Mouse (Mus musculus): Measurements from ENCODE around the gene Thsd4. TPM values are rescaled to one million over a fixed set of nuclear protein-coding genes. Genes with fewer than 3 reads are reported as not detected.
A peak's percentile ranks its signal among the peaks of the same experiment; 100 is the strongest.

The Thsd4 gene
- polyA plus RNA-seq, 1 experiment from 2014 or later: 3.0 TPM

DNA sequence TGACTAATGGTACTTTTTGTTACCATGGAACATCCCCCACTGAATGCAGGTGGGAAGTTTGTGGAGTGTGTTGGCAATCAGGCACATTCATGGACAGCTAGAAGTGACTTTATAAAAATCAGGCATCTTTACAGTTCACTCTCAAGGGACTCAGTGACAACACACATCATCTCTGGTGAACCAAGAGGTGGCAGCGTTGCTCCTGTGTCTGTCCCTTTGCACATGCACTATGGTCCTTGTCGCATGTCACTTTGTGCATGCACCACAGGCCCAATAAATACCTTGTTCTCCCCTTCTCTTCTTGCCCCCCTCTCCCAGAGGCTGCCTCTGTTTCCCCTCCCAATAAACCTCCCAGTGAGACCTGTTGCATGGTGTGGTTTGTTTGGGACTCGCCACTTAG, 270.1 kb downstream of the Thsd4 start:
- DNase-seq (ENCODE audit: low spot score): peak; percentile 29
- Histone ChIP-seq H3K9ac (replicated peaks; ENCODE audit: low read length) (no peak overlapping the region), H3K36me3 (replicated peaks; ENCODE audit: control insufficient read depth, insufficient read depth, low read depth, low read length) (no peaks in the 10 kb centered on the region), H3K27me3 (ENCODE audit: control insufficient read depth, insufficient read depth, low read length) (no peaks in the 10 kb centered on the region), H3K9me3 (replicated peaks; ENCODE audit: control insufficient read depth, low read length) (no peaks in the 10 kb centered on the region), H3K4me2 (ENCODE audit: low read depth, low read length) (no peak overlapping the region), H3K4me3 (ENCODE audit: low read depth, low read length) (no peak overlapping the region), H3K27ac (replicated peaks; ENCODE audit: low read depth, low read length) (no peak overlapping the region), H3K4me1 (ENCODE audit: control insufficient read depth, insufficient read depth, low read length) (no peaks in the 10 kb centered on the region)
- no peak for ATAC-seq (replicated peaks; ENCODE audit: insufficient number of reproducible peaks, low FRiP score, low TSS enrichment, low read depth)
- 63% methylated on average over 3 of the region's 3 CpGs for WGBS

DNA sequence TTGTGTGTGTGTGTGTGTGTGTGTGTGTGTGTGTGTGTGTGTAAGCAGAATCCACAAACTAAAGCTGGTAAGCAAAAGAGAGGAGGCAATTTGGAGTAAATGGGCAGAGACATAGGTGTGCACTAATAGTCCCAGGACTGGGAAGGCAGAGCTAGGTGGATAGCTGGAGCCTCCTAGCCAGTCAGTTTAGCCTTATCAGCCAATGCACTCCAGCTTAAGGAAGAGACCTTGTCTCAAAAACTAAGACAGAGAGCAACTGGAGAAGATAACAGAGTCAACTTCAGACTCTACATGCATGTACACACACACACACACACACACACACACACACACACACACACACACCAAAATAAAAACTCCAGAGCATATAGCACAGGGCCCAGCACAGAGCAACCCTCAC, 271.4 kb downstream of the Thsd4 start:
- Histone ChIP-seq H3K4me1 (ENCODE audit: control insufficient read depth, insufficient read depth, low read length) (no peaks in the 10 kb centered on the region), H3K9me3 (replicated peaks; ENCODE audit: control insufficient read depth, low read length) (no peaks in the 10 kb centered on the region), H3K4me3 (ENCODE audit: low read depth, low read length) (no peak overlapping the region), H3K4me2 (ENCODE audit: low read depth, low read length) (no peak overlapping the region), H3K27ac (replicated peaks; ENCODE audit: low read depth, low read length) (no peak overlapping the region), H3K9ac (replicated peaks; ENCODE audit: low read length) (no peak overlapping the region), H3K27me3 (ENCODE audit: control insufficient read depth, insufficient read depth, low read length) (no peaks in the 10 kb centered on the region), H3K36me3 (replicated peaks; ENCODE audit: control insufficient read depth, insufficient read depth, low read depth, low read length) (no peaks in the 10 kb centered on the region)
- DNase-seq (ENCODE audit: low spot score) (no peak), ATAC-seq (replicated peaks; ENCODE audit: insufficient number of reproducible peaks, low FRiP score, low TSS enrichment, low read depth) (no peak)

DNA sequence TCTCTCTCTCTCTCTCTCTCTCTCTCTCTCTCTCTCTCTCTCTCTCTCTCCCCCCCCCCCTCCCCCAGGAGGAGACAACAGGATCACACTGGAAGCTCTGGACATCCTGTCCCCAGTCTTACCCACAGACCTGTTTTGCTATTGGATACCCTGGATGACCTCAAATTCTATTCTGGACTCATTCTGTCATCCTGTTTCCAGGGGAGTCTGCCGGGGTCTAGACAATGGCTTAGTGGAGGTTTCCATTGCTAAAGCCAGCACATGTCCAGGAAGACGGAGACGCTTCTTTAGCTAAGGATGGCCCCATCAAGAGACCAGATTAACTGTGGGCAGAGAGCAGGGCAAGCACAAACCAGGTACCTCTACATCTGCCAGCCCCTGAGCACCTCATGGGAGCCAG, 273.8 kb downstream of the Thsd4 start:
- ATAC-seq (replicated peaks; ENCODE audit: insufficient number of reproducible peaks, low FRiP score, low TSS enrichment, low read depth) (no peak), DNase-seq (ENCODE audit: low spot score) (no peak)
- Histone ChIP-seq H3K9ac (replicated peaks; ENCODE audit: low read length) (no peak overlapping the region), H3K36me3 (replicated peaks; ENCODE audit: control insufficient read depth, insufficient read depth, low read depth, low read length) (no peaks in the 10 kb centered on the region), H3K4me1 (ENCODE audit: control insufficient read depth, insufficient read depth, low read length) (no peaks in the 10 kb centered on the region), H3K9me3 (replicated peaks; ENCODE audit: control insufficient read depth, low read length) (no peaks in the 10 kb centered on the region), H3K4me2 (ENCODE audit: low read depth, low read length) (no peak overlapping the region), H3K27me3 (ENCODE audit: control insufficient read depth, insufficient read depth, low read length) (no peaks in the 10 kb centered on the region), H3K27ac (replicated peaks; ENCODE audit: low read depth, low read length) (no peak overlapping the region), H3K4me3 (ENCODE audit: low read depth, low read length) (no peak overlapping the region)
- WGBS: 88% methylated on average over 3 of the region's 3 CpGs

DNA sequence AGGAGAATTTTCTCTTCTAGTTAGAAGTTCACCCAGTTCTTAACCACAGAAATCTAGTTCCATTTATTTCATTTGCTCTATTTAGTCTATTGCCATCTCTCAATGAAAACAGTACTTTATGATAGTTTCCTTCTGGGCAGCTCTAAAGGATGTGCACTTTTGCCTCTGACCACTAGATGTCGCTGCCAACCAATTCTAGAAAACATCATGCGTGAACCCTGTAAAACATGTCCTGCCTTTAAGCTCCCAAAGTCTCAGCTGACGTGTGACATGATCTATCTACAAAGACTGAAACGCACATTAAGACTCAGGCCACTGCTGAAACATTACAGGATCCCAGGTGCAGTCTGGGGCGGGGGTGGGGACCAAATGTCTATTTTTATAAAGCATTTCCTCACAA, 276.9 kb downstream of the Thsd4 start:
- ATAC-seq (replicated peaks; ENCODE audit: insufficient number of reproducible peaks, low FRiP score, low TSS enrichment, low read depth): no peak
- 3% methylated on average over 5 of the region's 5 CpGs for WGBS
- DNase-seq (ENCODE audit: low spot score): peak; percentile 84

DNA sequence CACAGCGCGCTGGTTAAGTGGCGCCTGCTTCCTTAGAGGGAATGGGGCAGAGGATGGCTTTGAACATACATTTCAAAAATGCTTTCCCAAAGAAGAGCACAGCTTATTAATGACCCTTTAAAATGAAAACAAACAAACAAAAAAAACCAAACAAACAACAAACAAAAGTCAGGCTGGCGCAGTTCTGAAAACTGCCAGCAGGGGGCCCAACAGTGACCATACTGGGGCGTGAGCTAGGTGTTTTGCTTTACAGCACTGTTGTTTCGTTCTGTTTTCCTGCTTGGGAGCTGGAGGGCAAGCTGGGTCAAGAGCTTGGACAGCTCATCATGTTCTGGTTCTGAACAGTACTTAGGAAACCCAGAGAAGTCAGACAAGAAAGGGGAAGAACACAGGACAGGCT, 278.3 kb downstream of the Thsd4 start:
- no peaks in the 10 kb centered on the region for H3K4me1 ChIP-seq (ENCODE audit: control insufficient read depth, insufficient read depth, low read length)
- ATAC-seq (replicated peaks; ENCODE audit: insufficient number of reproducible peaks, low FRiP score, low TSS enrichment, low read depth) (no peak), DNase-seq (ENCODE audit: low spot score) (peak; percentile 28)
- no peaks in the 10 kb centered on the region for H3K36me3 ChIP-seq (replicated peaks; ENCODE audit: control insufficient read depth, insufficient read depth, low read depth, low read length)
- 55% methylated on average over 6 of the region's 6 CpGs for WGBS
- no peak overlapping the region for H3K4me2 ChIP-seq (ENCODE audit: low read depth, low read length)
- no peaks in the 10 kb centered on the region for H3K9me3 ChIP-seq (replicated peaks; ENCODE audit: control insufficient read depth, low read length)
- no peaks in the 10 kb centered on the region for H3K27me3 ChIP-seq (ENCODE audit: control insufficient read depth, insufficient read depth, low read length)
- H3K9ac ChIP-seq (replicated peaks; ENCODE audit: low read length): no peak overlapping the region
- H3K27ac ChIP-seq (replicated peaks; ENCODE audit: low read depth, low read length): no peak overlapping the region
- H3K4me3 ChIP-seq (ENCODE audit: low read depth, low read length): no peak overlapping the region

More for the DNA sequence above, 276.9 kb downstream of the Thsd4 start:
- Histone ChIP-seq H3K27me3 (ENCODE audit: control insufficient read depth, insufficient read depth, low read length) (no peaks in the 10 kb centered on the region), H3K9ac (replicated peaks; ENCODE audit: low read length) (no peak overlapping the region), H3K4me1 (ENCODE audit: control insufficient read depth, insufficient read depth, low read length) (no peaks in the 10 kb centered on the region), H3K36me3 (replicated peaks; ENCODE audit: control insufficient read depth, insufficient read depth, low read depth, low read length) (no peaks in the 10 kb centered on the region), H3K4me3 (ENCODE audit: low read depth, low read length) (no peak overlapping the region), H3K4me2 (ENCODE audit: low read depth, low read length) (no peak overlapping the region), H3K27ac (replicated peaks; ENCODE audit: low read depth, low read length) (no peak overlapping the region), H3K9me3 (replicated peaks; ENCODE audit: control insufficient read depth, low read length) (no peaks in the 10 kb centered on the region)

DNA sequence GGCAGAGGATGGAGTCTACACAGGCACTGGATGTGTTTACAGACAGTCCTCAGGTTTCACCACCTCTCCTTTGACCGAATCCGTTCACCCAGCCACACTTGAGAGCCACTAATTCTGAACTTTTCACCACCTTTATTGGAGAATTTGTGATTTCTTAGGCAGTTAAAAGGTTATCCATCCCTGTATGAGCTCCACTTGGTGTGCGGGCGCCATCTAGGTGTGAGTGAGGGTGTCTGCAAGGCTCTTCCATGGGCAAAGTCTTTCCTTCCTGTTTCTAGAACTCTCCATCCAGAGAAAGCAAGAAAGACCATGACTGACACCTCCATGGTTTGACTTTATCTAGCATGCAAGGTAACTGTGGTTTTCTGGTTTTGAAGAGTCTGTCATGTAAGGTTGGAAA, 284.2 kb downstream of the Thsd4 start:
- Histone ChIP-seq H3K9ac (replicated peaks; ENCODE audit: low read length) (no peak overlapping the region), H3K27me3 (ENCODE audit: control insufficient read depth, insufficient read depth, low read length) (no peaks in the 10 kb centered on the region), H3K9me3 (replicated peaks; ENCODE audit: control insufficient read depth, low read length) (no peaks in the 10 kb centered on the region), H3K4me2 (ENCODE audit: low read depth, low read length) (no peak overlapping the region), H3K4me3 (ENCODE audit: low read depth, low read length) (no peak overlapping the region), H3K27ac (replicated peaks; ENCODE audit: low read depth, low read length) (no peak overlapping the region), H3K36me3 (replicated peaks; ENCODE audit: control insufficient read depth, insufficient read depth, low read depth, low read length) (no peaks in the 10 kb centered on the region), H3K4me1 (ENCODE audit: control insufficient read depth, insufficient read depth, low read length) (peaks cover 2% of the 10 kb centered on the region; the same call in 1 of the 2 replicates)
- DNase-seq (ENCODE audit: low spot score) (peak; percentile 71), ATAC-seq (replicated peaks; ENCODE audit: insufficient number of reproducible peaks, low FRiP score, low TSS enrichment, low read depth) (no peak)
- WGBS: 34% methylated on average over 4 of the region's 4 CpGs

DNA sequence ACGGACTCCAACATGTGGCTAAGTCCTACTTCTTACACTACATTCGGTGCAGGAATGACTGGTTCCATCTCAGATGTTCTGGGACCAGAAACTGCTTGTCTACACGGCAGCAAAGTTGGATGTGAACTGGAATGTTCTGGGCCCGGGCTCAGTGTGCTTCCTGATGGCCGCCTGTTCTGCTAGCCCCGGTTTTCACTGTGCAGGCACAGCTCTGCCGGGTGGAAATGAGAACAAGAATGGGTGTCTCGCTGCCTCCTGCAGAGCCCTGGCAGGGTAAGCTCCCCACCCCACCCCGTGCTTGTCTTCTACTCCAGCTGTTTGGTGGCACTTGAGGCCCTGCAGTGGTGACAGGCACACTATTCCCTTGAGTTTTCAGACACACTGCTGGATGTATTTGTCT, 285.7 kb downstream of the Thsd4 start:
- Histone ChIP-seq H3K4me2 (ENCODE audit: low read depth, low read length) (no peak overlapping the region), H3K4me3 (ENCODE audit: low read depth, low read length) (no peak overlapping the region), H3K4me1 (ENCODE audit: control insufficient read depth, insufficient read depth, low read length) (peaks cover 2% of the 10 kb centered on the region; the same call in 1 of the 2 replicates), H3K9me3 (replicated peaks; ENCODE audit: control insufficient read depth, low read length) (no peaks in the 10 kb centered on the region), H3K27ac (replicated peaks; ENCODE audit: low read depth, low read length) (no peak overlapping the region), H3K36me3 (replicated peaks; ENCODE audit: control insufficient read depth, insufficient read depth, low read depth, low read length) (no peaks in the 10 kb centered on the region), H3K9ac (replicated peaks; ENCODE audit: low read length) (no peak overlapping the region), H3K27me3 (ENCODE audit: control insufficient read depth, insufficient read depth, low read length) (no peaks in the 10 kb centered on the region)
- DNase-seq (ENCODE audit: low spot score): no peak
- no peak for ATAC-seq (replicated peaks; ENCODE audit: insufficient number of reproducible peaks, low FRiP score, low TSS enrichment, low read depth)
- WGBS: 73% methylated on average over 9 of the region's 9 CpGs

DNA sequence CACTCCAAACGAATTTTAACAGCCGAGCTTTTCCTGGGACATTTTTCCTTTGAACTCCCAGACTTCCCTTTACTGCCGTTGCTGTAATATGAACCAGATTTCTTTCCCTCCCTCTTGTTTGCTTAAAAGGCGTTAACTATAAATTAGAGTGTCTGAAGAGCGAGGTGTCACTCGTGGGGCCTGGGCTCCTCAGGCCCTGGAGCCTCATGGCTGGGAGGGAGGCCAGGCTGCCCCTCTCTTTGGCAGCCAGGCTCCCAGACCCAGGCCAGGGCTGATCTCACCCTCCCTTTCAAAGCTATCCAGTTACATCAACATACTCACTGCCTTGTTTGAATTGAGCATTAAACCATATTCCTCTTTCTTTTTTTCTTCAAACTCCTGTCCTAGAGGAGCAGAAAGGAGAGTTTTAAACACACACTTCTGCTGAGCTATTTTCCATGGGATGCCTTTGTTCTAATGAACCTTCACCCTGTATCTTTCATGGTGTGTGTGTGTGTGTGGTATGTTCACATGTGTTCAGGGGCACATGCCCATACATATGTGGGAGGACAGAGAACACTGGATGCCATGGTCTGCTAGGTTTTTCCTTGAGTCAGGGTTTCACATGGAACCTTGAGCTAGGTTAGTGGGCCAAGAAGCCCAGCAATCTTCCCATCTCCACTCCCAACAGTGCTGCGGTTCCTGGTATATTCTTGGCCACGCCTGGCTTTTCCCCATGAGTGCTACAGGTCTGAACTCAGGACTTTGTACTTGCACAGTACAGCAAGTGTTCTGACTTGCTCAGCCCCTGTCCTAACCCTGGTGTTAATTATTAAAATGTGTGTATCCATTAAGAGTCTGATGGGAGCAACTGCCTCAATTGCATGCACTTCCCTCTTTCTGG, 287.4 kb downstream of the Thsd4 start:
- no peak overlapping the region for H3K4me2 ChIP-seq (ENCODE audit: low read depth, low read length)
- H3K9ac ChIP-seq (replicated peaks; ENCODE audit: low read length): no peak overlapping the region
- DNase-seq (ENCODE audit: low spot score) (peak; percentile 52), ATAC-seq (replicated peaks; ENCODE audit: insufficient number of reproducible peaks, low FRiP score, low TSS enrichment, low read depth) (peak; percentile 66; the same call in 1 of the 2 replicates)
- H3K9me3 ChIP-seq (replicated peaks; ENCODE audit: control insufficient read depth, low read length): no peaks in the 10 kb centered on the region
- H3K36me3 ChIP-seq (replicated peaks; ENCODE audit: control insufficient read depth, insufficient read depth, low read depth, low read length): no peaks in the 10 kb centered on the region
- H3K27ac ChIP-seq (replicated peaks; ENCODE audit: low read depth, low read length): 0 out of 2 replicates have a peak overlapping the region, but pooled peaks have one; percentile 20
- 35% methylated on average over 8 of the region's 8 CpGs for WGBS
- no peak overlapping the region for H3K4me3 ChIP-seq (ENCODE audit: low read depth, low read length)
- peaks cover 2% of the 10 kb centered on the region; the same call in 1 of the 2 replicates for H3K4me1 ChIP-seq (ENCODE audit: control insufficient read depth, insufficient read depth, low read length)
- no peaks in the 10 kb centered on the region for H3K27me3 ChIP-seq (ENCODE audit: control insufficient read depth, insufficient read depth, low read length)
